Mouse (Mus musculus): ENCODE results near the gene Hdgfl1.

Hdgfl1 gene

GRCm38 (mm10) chr13:26769955-26770354 lies at the start of gene Hdgfl1:
Hdgfl1 (minus strand) TSS chr13:26770165.
- DNase-seq (ENCODE audit: low spot score) = no peak

GRCm38 (mm10) chr13:26795460-26795859 lies 25.5 kb upstream of the Hdgfl1 start:
- no peak for DNase-seq (ENCODE audit: low spot score)

- no peak for DNase-seq (ENCODE audit: low spot score)
Measured at GRCm38 (mm10) chr13:26769424-26769823, 541 bp downstream of the Hdgfl1 start.

GRCm38 (mm10) chr13:26761966-26762803 lies 7.8 kb downstream of the Hdgfl1 start:
- DNase-seq (ENCODE audit: low spot score) = no peak

DNA sequence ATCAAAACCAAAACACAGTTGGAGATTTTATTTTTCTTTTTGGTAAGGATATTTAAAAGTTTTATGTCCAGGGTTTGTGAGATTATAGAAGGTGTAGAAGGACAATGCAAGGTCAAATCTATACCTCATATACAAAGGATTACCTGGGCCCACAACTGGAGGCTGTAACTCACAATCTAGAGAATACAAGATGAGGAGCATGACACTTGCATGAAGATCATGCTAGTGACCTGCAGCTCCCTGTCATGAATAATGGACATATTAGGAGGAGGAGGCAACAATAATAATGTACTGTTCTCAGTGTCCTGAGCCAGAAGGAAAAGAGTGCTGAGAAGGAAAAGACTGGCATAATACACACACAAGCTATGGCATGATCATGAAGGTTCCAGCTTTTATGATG lies 17.1 kb downstream of the Hdgfl1 start:
- no peak for DNase-seq (ENCODE audit: low spot score)

DNA sequence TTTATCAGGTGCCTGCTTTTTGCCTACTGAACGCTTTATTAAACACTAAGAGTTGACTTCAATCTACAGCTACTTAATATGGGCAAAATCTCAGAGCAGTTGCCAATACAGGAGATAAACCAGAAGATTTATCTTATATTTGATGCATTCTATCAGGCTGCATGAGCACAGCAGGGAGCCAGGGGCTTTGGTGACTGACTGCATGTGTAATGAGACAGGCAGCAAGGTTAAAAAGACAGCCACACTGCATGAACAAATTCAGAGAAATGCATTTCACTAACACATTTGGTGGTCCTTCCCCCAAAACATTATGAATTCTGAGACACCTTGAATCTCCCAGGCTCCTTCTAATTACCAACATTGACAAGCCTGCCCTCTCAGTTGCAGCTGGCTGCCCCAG lies 17.6 kb downstream of the Hdgfl1 start:
- no peak for DNase-seq (ENCODE audit: low spot score)

DNA sequence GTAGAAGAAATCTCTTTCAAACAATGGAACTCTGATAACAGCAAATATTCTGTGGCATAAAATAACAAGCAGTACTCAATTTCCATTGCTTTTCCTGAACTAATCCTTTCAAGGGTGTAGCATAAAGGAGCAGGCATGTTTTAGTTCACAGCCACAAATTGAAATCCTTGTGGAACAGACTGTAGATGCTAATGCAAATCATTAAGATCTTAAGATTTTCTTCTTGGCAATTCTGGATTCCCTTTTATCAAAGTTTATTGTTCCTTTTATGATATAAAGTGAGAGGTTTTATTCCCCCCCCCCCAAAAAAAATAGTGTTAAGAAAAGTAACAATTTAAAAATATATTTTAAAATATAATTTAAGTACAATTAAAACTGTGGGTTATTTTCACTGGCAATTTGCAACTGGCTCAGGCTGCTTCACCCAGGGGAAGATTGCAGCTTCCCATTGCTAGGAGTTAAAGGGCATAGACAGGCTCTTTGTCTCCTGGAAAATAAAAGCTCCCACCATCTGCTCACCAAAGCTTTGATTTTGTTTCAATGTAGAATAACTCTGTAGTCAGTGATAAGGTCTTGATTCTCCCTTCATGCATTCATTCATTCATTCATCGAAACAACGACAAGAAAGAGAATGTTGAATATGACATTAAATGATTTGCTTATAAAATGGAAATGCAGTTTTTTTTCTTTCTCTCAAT lies 24.1 kb downstream of the Hdgfl1 start:
- DNase-seq (ENCODE audit: low spot score) = no peak

DNA sequence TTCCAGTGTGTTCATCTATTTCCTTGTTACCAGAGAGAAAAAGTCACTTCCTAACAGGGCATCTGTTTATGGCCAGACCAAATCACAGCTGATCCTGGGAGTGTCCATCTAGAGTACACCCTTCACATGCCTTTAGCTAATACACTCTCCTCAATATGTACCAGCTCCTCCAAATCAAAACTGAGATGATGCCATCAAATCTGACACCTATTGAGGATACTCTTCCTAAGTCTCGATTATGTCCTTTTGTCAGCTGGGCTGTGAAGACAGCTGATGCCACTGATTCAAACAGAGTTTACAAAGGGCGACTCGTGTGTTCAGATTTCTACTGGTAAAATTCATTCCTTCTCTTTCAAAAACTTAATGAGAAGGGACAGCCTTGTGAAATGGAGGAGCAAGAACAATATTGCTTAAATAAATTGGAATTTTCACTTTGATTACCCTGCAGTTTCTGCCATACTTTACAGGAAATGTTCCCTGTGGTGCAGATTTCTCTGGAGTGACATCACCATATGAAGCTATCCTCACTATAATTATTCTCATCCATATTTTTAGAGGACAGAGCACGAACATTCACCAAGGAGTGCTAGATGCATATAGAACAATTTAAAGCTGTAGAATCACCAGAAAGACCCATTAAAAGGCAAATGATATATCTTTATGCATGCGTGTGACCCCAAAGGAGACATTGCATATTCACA lies 24.8 kb downstream of the Hdgfl1 start:
- DNase-seq (ENCODE audit: low spot score) = no peak

DNA sequence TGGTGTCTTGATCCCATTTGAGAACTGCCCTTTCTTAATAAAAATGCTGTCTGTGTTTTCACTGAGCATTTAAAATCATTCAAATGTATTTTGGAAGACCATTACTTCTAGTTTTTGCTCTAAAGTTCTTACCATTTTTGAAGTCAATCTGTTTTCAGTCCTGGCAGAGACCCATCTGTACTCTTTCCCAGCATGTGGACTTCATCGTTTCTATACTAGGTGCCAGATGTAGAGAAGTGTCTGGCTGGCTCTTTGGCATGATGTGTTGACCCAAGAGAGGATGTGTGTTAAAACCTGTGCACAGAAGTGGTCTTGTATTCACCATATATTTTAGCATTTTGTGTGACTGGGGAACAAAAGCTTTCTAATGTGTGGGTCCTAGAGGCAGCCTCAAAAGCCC lies 25.9 kb downstream of the Hdgfl1 start:
- DNase-seq (ENCODE audit: low spot score) = no peak

DNA sequence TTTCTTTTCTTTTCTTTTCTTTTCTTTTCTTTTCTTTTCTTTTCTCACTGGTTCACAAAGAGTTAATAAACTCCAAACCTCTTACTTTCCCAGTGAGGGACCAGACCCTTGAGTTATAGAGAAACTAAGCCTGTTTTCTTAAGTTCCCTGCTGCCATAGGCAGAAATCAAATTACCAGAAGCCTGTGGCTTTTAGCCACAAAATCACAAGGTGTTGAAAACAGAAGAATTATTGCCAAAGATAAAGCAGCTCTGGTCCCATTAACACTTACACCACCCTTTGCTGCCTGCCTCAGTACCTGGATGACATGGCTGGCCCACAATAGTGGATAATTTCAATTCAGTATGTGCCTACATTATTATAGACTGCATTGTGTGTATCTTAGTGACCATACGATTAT lies 35.0 kb downstream of the Hdgfl1 start:
- DNase-seq (ENCODE audit: low spot score) = no peak

GRCm38 (mm10) chr13:26724250-26724649 lies 45.7 kb downstream of the Hdgfl1 start:
- no peak for DNase-seq (ENCODE audit: low spot score)

DNA sequence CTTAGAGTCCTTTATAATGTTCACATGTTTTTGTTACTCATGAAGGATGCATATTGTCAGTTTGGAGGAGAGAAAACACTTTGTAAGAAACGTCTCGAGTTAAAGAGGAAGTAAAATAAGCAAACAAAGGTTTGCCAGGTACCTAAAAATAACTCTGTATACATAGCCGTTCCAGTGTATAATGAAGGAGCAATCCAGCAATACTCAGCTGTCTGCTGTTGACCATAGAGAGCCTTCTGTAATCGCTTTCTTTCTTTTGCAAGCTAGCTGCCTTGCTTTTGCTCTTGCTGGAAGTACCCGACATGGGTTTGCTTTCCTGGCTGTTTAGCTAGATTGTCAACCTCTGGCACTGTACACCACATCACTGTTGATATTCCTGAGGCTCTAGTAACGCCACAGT lies 48.6 kb downstream of the Hdgfl1 start:
- DNase-seq (ENCODE audit: low spot score) = no peak

DNA sequence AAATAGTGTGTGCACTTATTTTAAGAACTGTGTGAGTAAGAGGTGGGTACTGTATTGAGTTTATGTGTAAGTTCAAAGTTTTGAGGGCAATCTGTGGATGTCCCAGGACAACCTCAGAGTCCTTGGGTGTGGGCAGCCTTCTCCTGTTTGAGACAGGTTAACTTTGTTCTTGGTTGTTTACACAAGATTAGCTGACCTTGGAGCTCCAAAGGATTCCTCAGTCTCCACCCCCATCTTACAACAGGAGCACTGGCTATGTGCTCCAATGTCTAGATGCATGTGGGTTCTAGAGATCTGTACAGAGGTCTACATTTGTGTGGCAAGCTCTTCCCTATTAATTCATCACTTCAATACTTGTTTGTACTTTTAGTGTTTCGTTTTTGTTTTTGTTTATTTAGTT lies 49.0 kb downstream of the Hdgfl1 start:
- no peak for DNase-seq (ENCODE audit: low spot score)

DNA sequence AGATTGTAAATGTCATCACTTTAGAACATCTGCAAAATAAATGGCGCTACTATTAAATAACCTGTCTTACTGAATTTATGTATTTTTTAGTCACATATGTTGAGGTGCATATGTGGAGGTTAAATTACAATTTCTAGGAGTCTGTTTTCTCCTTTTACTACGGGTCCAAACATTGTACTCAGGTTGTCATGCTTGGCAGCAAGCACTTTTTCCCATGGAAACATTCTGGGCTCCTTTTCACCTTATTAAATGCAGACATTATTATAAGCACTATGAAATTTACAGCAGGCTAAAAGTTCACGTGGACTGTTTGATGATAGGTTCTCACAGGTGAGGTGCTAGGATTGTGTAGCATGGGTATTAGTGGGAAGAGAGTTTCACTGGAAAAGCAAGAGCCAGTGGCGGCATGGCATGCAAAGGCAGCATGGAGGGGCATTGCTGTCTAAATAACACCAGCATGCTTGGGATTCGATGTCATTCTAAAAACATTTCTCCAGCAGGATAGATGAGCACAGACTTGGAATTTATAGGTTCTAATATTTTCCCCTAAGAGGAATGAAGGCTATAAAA lies 50.7 kb downstream of the Hdgfl1 start:
- DNase-seq (ENCODE audit: low spot score) = no peak
